Mouse (Mus musculus): ENCODE data around the gene Pa2g4. TPM values are rescaled to one million over a fixed set of nuclear protein-coding genes. Genes with fewer than 3 reads are reported as not detected.
A peak's percentile ranks its signal among the peaks of the same experiment; 100 is the strongest.
"Not testable (repeated sequence)": the region's sequence is repeated elsewhere in the genome, so short reads cannot be mapped to it uniquely, and the experiment has no call there.

Pa2g4 gene
- polyA plus RNA-seq (2014; fragmentation: Nextera tagmentation; extraction: Ambion mirVana): 187 and 202 TPM in 2 replicates

DNA sequence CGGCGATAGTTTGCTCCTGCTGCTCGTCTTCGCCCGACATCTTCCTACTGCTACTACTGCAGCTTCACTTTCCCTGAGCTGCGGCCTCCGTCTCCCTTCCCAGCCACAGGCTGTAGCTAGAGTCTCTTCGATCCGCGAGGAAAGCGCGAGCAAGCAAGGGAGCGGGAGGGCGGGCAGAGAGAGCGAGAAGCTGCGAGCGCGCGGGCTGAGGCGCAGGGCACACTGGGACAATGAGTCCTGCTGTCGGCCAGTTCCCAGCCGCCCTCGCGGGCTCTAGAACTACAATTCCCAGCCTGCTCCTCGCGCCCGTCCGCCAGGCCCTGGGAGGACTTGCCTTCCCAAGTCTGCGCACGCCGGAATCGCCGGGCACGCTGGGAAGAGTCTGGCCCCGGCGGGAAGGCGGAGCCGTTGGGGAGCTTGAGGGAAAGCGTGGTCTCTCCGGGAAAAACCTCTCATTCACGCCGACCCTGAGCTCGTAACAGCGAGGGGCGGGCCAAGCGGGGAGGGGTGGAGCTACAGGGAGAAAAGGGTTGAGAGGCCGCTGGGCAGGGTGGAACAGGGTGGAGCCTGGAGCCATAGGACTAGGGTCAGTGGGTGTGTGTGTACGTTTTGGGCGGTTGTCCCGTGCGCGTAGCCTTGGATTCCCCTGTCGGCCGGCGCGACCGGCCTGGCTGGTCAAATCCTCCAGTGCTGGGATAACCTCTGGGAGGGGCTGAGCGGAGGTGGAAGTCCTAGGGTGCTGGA, at the start of gene Pa2g4:
Pa2g4 (minus strand) TSS at position 200 of the 744 bp plus-strand sequence.
- H3K36me3 ChIP-seq (ENCODE audit: control insufficient read depth, insufficient read depth, low read length): peaks cover 34% of the 10 kb centered on the region
- H3K27me3 ChIP-seq (replicated peaks; ENCODE audit: control insufficient read depth, insufficient read depth, low read length): no peaks in the 10 kb centered on the region
- DNase-seq (ENCODE audit: low spot score) (peak; percentile 99), ATAC-seq (ENCODE audit: low read depth) (peak; percentile 99)
- no peaks in the 10 kb centered on the region for H3K9me3 ChIP-seq (ENCODE audit: control insufficient read depth, low read length)
- H3K4me2 ChIP-seq (ENCODE audit: low read depth, low read length): peak within 1 kb of the TSS; percentile 78
- under 1% methylated on average over 49 of the region's 58 CpGs for WGBS
- H3K4me1 ChIP-seq (ENCODE audit: control insufficient read depth, insufficient read depth, low read length): peaks cover 8% of the 10 kb centered on the region
- H3K9ac ChIP-seq (ENCODE audit: low read depth, low read length): peak within 1 kb of the TSS; percentile 97
- H3K27ac ChIP-seq (replicated peaks; ENCODE audit: low read depth, low read length): peak within 1 kb of the TSS; percentile 94
- H3K4me3 ChIP-seq (ENCODE audit: low read depth, low read length): peak within 1 kb of the TSS; percentile 99

DNA sequence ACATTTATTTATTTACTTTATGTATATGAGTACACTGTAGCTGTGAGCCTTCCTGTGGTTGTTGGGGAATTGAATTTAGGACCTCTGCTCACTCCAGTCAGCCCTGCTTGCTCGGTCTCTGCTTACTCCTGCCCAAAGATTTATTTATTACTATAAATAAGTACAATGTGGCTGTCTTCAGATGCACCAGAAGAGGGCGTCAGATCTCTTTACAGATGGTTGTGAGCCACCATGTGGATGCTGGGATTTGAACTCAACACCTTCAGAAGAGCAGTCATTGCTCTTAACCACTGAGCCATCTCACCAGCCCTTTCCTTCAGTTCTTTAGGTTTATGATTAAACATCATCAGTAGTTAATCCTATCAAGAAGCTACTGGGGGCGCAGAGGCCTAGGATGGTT, 49.1 kb upstream of the Pa2g4 start:
- Histone ChIP-seq H3K4me2 (ENCODE audit: low read depth, low read length) (no peak overlapping the region), H3K27ac (replicated peaks; ENCODE audit: low read depth, low read length) (no peak overlapping the region), H3K9ac (ENCODE audit: low read depth, low read length) (no peak overlapping the region), H3K36me3 (ENCODE audit: control insufficient read depth, insufficient read depth, low read length) (no peaks in the 10 kb centered on the region), H3K4me1 (ENCODE audit: control insufficient read depth, insufficient read depth, low read length) (no peaks in the 10 kb centered on the region), H3K9me3 (ENCODE audit: control insufficient read depth, low read length) (no peaks in the 10 kb centered on the region), H3K4me3 (ENCODE audit: low read depth, low read length) (no peak overlapping the region), H3K27me3 (replicated peaks; ENCODE audit: control insufficient read depth, insufficient read depth, low read length) (no peaks in the 10 kb centered on the region)
- 59% methylated on average over 3 of the region's 3 CpGs for WGBS
- ATAC-seq (ENCODE audit: low read depth) (no peak), DNase-seq (ENCODE audit: low spot score) (no peak)

DNA sequence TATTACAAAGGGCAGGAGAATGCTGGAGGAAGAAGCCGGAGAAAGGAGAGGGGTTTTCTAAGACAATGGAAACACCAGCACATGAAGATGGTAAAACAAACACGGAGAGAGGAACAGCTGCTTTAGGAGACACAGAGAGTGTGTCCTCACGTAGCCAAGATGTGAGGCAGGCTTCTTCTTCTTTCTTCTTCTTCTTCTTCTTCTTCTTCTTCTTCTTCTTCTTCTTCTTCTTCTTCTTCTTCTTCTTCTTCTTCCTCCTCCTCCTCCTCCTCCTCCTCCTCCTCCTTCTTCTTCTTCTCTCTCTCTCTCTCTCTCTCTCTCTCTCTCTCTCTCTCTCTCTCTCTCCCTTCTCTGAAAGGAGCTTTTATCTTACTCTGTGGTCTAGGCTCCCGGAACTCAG, 48.0 kb upstream of the Pa2g4 start:
- H3K4me2 ChIP-seq (ENCODE audit: low read depth, low read length); H3K27me3 ChIP-seq (replicated peaks; ENCODE audit: control insufficient read depth, insufficient read depth, low read length); ATAC-seq (ENCODE audit: low read depth); H3K9me3 ChIP-seq (ENCODE audit: control insufficient read depth, low read length); H3K4me1 ChIP-seq (ENCODE audit: control insufficient read depth, insufficient read depth, low read length); H3K36me3 ChIP-seq (ENCODE audit: control insufficient read depth, insufficient read depth, low read length); H3K4me3 ChIP-seq (ENCODE audit: low read depth, low read length); DNase-seq (ENCODE audit: low spot score); H3K27ac ChIP-seq (replicated peaks; ENCODE audit: low read depth, low read length); H3K9ac ChIP-seq (ENCODE audit: low read depth, low read length): not testable (repeated sequence)
- WGBS: 60% methylated on average over 4 of the region's 4 CpGs

DNA sequence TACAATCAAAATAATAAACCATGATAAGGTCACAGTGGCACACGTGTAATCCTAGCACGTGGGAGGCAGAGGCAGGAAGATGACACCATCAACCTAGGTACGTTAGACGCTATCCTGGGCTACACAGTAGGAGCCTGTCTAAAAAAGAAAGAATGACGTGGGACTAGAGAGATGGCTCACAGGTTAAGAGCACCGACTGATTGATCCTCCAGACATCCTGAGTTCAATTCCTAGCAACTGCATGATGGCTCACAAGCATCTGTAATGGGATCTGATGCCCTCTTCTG, 47.3 kb upstream of the Pa2g4 start:
- 0 out of 2 replicates have a peak overlapping the region, but pooled peaks have one; percentile 27 for H3K4me2 ChIP-seq (ENCODE audit: low read depth, low read length)
- H3K36me3 ChIP-seq (ENCODE audit: control insufficient read depth, insufficient read depth, low read length): no peaks in the 10 kb centered on the region
- no peaks in the 10 kb centered on the region for H3K9me3 ChIP-seq (ENCODE audit: control insufficient read depth, low read length)
- H3K4me3 ChIP-seq (ENCODE audit: low read depth, low read length): no peak overlapping the region
- no peak for DNase-seq (ENCODE audit: low spot score)
- no peaks in the 10 kb centered on the region for H3K4me1 ChIP-seq (ENCODE audit: control insufficient read depth, insufficient read depth, low read length)
- H3K27ac ChIP-seq (replicated peaks; ENCODE audit: low read depth, low read length): no peak overlapping the region
- H3K9ac ChIP-seq (ENCODE audit: low read depth, low read length): no peak overlapping the region; the same call in 1 of the 2 replicates
- no peaks in the 10 kb centered on the region for H3K27me3 ChIP-seq (replicated peaks; ENCODE audit: control insufficient read depth, insufficient read depth, low read length)
- 41% methylated on average over 6 of the region's 6 CpGs for WGBS
- 0 out of 2 replicates have a peak, but pooled peaks have one; percentile 18 for ATAC-seq (ENCODE audit: low read depth)

DNA sequence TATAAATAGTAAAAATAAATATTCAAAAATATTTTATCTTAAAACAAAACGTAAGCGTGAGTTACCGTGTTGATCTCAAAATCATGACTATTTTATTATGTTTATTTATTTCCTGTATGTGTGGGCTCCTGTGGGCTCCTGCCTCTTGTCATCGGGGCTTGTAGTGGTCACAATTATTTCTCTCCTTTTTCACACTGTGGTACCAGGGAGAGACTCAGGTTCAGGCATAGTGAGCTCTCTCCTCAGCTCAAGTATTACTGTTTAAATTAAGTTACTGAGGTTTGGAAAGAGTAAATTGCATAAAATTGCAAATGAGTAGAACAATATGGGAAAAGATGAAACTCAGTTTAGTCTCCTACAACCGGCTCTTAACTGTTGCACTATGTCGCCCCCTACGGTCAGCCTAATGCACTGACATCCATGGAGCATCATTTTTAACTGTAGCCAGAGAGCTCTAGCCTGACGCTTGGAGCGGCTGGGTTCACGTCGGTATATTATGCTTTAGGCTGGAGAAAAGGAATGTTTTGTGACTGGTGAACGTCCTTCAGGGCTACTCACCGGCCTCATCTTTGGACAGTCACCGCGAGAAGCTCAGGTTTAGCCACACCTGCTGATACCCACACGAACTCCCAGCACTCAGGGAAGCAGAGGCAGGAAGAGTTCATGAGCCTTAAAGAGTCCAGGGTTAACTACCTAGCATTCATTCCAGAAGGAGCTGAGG, 46.8 kb upstream of the Pa2g4 start:
- WGBS: 14% methylated on average over 16 of the region's 16 CpGs
- Histone ChIP-seq H3K9me3 (ENCODE audit: control insufficient read depth, low read length) (no peaks in the 10 kb centered on the region), H3K4me1 (ENCODE audit: control insufficient read depth, insufficient read depth, low read length) (no peaks in the 10 kb centered on the region), H3K36me3 (ENCODE audit: control insufficient read depth, insufficient read depth, low read length) (no peaks in the 10 kb centered on the region), H3K27me3 (replicated peaks; ENCODE audit: control insufficient read depth, insufficient read depth, low read length) (no peaks in the 10 kb centered on the region), H3K9ac (ENCODE audit: low read depth, low read length) (no peak overlapping the region; the same call in 1 of the 2 replicates), H3K4me3 (ENCODE audit: low read depth, low read length) (no peak overlapping the region), H3K4me2 (ENCODE audit: low read depth, low read length) (peak overlapping the region; percentile 27), H3K27ac (replicated peaks; ENCODE audit: low read depth, low read length) (no peak overlapping the region)
- ATAC-seq (ENCODE audit: low read depth): peak; percentile 82
- peak; percentile 89 for DNase-seq (ENCODE audit: low spot score)

DNA sequence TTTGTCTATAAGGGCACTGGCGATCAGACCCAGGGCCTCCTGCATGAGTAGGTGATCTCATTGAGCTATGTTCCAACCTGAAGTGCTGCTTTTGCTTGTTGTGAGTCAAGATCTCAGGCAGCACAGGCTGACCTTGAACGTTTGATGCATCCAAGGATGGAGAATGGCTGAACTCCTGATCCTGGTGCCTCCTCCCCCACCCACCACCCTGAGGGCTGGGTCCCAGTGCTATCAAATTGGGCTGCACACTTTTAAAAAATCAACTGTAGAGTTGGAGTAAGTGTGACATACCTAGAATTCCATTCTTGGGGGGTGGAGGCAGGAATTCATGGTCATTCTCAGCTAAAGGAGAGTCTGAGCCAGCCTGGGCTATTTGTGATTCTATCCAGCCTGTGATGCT, 40.7 kb upstream of the Pa2g4 start:
- no peak for ATAC-seq (ENCODE audit: low read depth)
- no peak for DNase-seq (ENCODE audit: low spot score)
- H3K4me2 ChIP-seq (ENCODE audit: low read depth, low read length): no peak overlapping the region
- no peak overlapping the region for H3K4me3 ChIP-seq (ENCODE audit: low read depth, low read length)
- no peaks in the 10 kb centered on the region for H3K9me3 ChIP-seq (ENCODE audit: control insufficient read depth, low read length)
- no peak overlapping the region for H3K27ac ChIP-seq (replicated peaks; ENCODE audit: low read depth, low read length)
- 35% methylated on average over 2 of the region's 2 CpGs for WGBS
- H3K36me3 ChIP-seq (ENCODE audit: control insufficient read depth, insufficient read depth, low read length): no peaks in the 10 kb centered on the region
- H3K9ac ChIP-seq (ENCODE audit: low read depth, low read length): no peak overlapping the region
- no peaks in the 10 kb centered on the region for H3K27me3 ChIP-seq (replicated peaks; ENCODE audit: control insufficient read depth, insufficient read depth, low read length)
- no peaks in the 10 kb centered on the region for H3K4me1 ChIP-seq (ENCODE audit: control insufficient read depth, insufficient read depth, low read length)

DNA sequence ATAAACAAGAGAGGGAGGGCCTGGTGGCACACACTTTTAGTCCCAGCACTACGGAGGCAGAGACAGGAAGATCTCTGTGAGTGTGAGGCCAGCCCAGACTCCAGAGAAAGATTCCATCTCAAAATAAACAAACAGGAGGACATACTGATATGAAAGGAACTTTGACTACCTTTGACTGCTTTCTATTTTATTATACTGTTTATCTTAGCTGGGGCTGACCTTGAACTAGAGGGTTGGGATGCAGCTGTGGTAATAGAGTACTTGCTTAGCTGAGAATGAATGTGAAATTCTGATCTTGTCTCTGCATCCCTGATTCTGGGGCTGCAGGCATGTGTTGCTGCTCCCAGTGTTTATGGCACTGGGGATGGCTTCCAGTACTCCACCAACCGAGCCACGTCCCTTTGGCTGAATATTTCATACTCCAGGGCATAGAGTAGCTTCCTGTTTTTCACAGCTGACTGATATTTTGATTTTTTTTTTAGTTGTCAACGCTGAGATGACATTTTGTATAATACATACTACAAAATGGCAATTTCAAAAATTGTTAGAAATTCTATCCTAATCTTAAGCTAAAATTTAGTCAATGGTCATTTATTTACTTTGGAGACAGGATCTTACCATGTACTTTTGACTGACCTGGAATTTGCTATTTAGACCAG, 36.8 kb upstream of the Pa2g4 start:
- H3K27ac ChIP-seq (replicated peaks; ENCODE audit: low read depth, low read length): no peak overlapping the region
- no peak overlapping the region for H3K9ac ChIP-seq (ENCODE audit: low read depth, low read length)
- no peaks in the 10 kb centered on the region for H3K9me3 ChIP-seq (ENCODE audit: control insufficient read depth, low read length)
- no peaks in the 10 kb centered on the region for H3K4me1 ChIP-seq (ENCODE audit: control insufficient read depth, insufficient read depth, low read length)
- no peak for ATAC-seq (ENCODE audit: low read depth)
- no peaks in the 10 kb centered on the region for H3K36me3 ChIP-seq (ENCODE audit: control insufficient read depth, insufficient read depth, low read length)
- no peak overlapping the region for H3K4me3 ChIP-seq (ENCODE audit: low read depth, low read length)
- no peak overlapping the region for H3K4me2 ChIP-seq (ENCODE audit: low read depth, low read length)
- H3K27me3 ChIP-seq (replicated peaks; ENCODE audit: control insufficient read depth, insufficient read depth, low read length): no peaks in the 10 kb centered on the region
- DNase-seq (ENCODE audit: low spot score): no peak
- WGBS: 78% methylated on average over 4 of the region's 4 CpGs

DNA sequence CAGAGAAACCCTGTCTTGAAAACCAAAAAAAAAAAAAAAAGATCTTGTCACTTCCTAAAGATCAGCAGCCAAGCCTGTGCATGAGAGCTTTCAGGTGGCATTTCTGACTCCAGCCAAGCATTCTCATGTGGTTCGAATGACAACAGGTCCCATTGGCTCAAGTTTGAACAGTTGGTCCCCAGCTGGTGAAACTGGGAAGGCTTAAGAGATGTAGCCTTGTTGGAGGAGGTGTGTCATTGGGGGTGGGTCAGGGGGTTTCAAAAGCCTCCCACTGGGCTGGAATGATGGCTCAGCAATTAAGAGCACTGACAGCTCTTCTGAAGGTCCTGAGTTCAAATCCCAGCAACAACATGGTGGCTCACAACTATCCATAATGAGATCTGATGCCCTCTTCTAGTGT, 35.7 kb upstream of the Pa2g4 start:
- H3K9ac ChIP-seq (ENCODE audit: low read depth, low read length): no peak overlapping the region
- no peaks in the 10 kb centered on the region for H3K9me3 ChIP-seq (ENCODE audit: control insufficient read depth, low read length)
- H3K36me3 ChIP-seq (ENCODE audit: control insufficient read depth, insufficient read depth, low read length): no peaks in the 10 kb centered on the region
- H3K4me3 ChIP-seq (ENCODE audit: low read depth, low read length): no peak overlapping the region
- no peaks in the 10 kb centered on the region for H3K4me1 ChIP-seq (ENCODE audit: control insufficient read depth, insufficient read depth, low read length)
- DNase-seq (ENCODE audit: low spot score) (no peak), ATAC-seq (ENCODE audit: low read depth) (no peak)
- no peaks in the 10 kb centered on the region for H3K27me3 ChIP-seq (replicated peaks; ENCODE audit: control insufficient read depth, insufficient read depth, low read length)
- no peak overlapping the region for H3K27ac ChIP-seq (replicated peaks; ENCODE audit: low read depth, low read length)
- WGBS: 72% methylated on average over 1 of the region's 1 CpGs
- no peak overlapping the region for H3K4me2 ChIP-seq (ENCODE audit: low read depth, low read length)
